Mouse (Mus musculus) limb, embryonic 15.5 days (tissue): ENCODE results near the gene Med13l. TPM values are rescaled to one million over a fixed set of nuclear protein-coding genes. Genes with fewer than 3 reads are reported as not detected.

Source experiments
- ATAC-seq: fragments of 200-750 bp; cut with Nextera tagmentation; 2 replicates; pipeline ENCODE4 v1.8.0; 2017; ENCODE audit warnings: low read depth, moderate TSS enrichment; ENCODE audit not compliant: insufficient number of reproducible peaks, low FRiP score, low TSS enrichment
- H3K27ac ChIP-seq: fragments of 300-500 bp; sonication (generic); 2 replicates; pipeline ENCODE4 v1.5.1; 2015; ENCODE audit warnings: moderate library complexity, mild to moderate bottlenecking, inconsistent platforms
- H3K27me3 ChIP-seq: fragments of 300-500 bp; sonication (generic); 2 replicates; pipeline ENCODE4 v1.6.1; 2015; ENCODE audit warnings: inconsistent platforms
- H3K36me3 ChIP-seq: fragments of 300-500 bp; sonication (generic); 2 replicates; pipeline ENCODE4 v1.6.1; 2015; ENCODE audit warnings: inconsistent platforms
- H3K4me1 ChIP-seq: fragments of 300-500 bp; sonication (generic); 2 replicates; pipeline ENCODE4 v1.6.1; 2015; ENCODE audit warnings: inconsistent platforms
- H3K4me2 ChIP-seq: fragments of 300-500 bp; sonication (generic); 2 replicates; pipeline ENCODE4 v1.6.1; 2015; ENCODE audit warnings: mild to moderate bottlenecking, inconsistent platforms
- H3K4me3 ChIP-seq: fragments of 300-500 bp; sonication (generic); 2 replicates; pipeline ENCODE4 v1.5.1; 2015; ENCODE audit warnings: mild to moderate bottlenecking, inconsistent platforms
- H3K9ac ChIP-seq: fragments of 300-500 bp; sonication (generic); 2 replicates; pipeline ENCODE4 v1.6.1; 2015; ENCODE audit warnings: inconsistent platforms
- H3K9me3 ChIP-seq: fragments of 300-500 bp; sonication (generic); 2 replicates; pipeline ENCODE4 v1.6.1; 2016; ENCODE audit warnings: inconsistent platforms
- WGBS: fragments of 180-500 bp; shearing (Covaris S2); methylation state at CpG from one replicate; pipeline ENCODE4 v1.1.7; 2015; 5-methylcytosine and 5-hydroxymethylcytosine counted together
- polyA plus RNA-seq: library from polyadenylated mRNA; unstranded; fragments of >200 nt; fragmentation: Nextera tagmentation; extraction: Ambion mirVana; gene quantifications from 2 replicates; pipeline ENCODE4 v1.2.1, GENCODE M21; 2015

The Med13l gene
- polyA plus RNA-seq, 1 experiment from 2014 or later, result 16.5 TPM

- H3K27me3 ChIP-seq, result no peaks in the 10 kb centered on the region; the same call in 1 of the 2 replicates
- H3K4me1 ChIP-seq, result peaks cover 26% of the 10 kb centered on the region
- ATAC-seq, result no peak
- no peak overlapping the region for H3K9ac ChIP-seq
- H3K4me2 ChIP-seq, result no peak overlapping the region
- H3K4me3 ChIP-seq, result no peak overlapping the region
- 32% methylated on average over 13 of the region's 13 CpGs for WGBS
- no peaks in the 10 kb centered on the region for H3K9me3 ChIP-seq
- no peak overlapping the region for H3K27ac ChIP-seq
- H3K36me3 ChIP-seq, result no peaks in the 10 kb centered on the region
Observed at GRCm38 (mm10) chr5:118526504-118526903, 34.0 kb upstream of the Med13l start.

DNA sequence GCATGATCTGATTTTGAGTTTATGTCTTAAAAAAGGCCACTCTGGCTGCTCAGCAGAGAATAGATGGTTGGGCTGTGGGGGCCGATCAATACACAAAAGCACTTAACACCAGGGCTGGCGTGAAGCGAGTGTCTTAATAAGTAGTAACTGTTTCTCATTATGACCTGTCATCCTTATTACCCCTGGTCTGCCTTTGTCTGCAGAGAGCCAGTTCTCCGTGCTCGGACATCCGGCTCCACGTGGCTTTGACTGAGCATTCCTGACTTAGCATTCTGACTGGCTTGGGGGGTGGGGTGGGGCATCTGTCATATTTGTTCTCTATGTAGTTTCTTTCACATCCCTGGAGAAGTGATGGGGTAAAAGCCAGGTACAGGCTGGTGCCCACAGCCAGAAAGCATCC is 31.2 kb upstream of the Med13l start:
- 27% methylated on average over 7 of the region's 7 CpGs for whole genome bisulfite sequencing
- Histone ChIP-seq H3K27ac (no peak overlapping the region; the same call in 1 of the 2 replicates), H3K27me3 (no peaks in the 10 kb centered on the region; the same call in 1 of the 2 replicates), H3K4me3 (no peak overlapping the region), H3K9ac (no peak overlapping the region), H3K4me1 (peaks cover 49% of the 10 kb centered on the region), H3K9me3 (no peaks in the 10 kb centered on the region), H3K4me2 (no peak overlapping the region), H3K36me3 (no peaks in the 10 kb centered on the region)
- ATAC-seq, result no peak

DNA sequence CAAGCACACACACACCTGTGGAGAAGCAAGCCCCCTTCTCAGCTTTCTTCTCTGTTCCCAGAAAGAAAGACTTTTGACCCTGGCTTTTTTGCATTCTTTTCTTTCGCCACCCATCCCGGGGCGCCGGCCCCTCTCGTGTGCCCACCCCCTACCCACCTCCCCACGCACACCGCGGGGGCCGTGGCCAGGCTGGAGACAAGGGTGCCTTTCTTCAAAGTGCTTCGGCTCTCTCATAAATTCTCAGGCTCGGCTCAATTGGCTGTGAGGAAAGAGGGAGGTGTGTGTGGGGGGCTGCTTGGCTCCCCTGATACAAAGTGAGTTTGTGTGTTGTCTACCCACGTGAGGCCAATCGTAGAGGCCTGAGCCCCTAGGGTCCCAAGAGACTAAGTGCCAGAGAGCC is 28.4 kb upstream of the Med13l start:
- Histone ChIP-seq H3K4me1 (peaks cover 52% of the 10 kb centered on the region), H3K36me3 (no peaks in the 10 kb centered on the region), H3K9ac (no peak overlapping the region), H3K4me2 (0 out of 2 replicates have a peak overlapping the region, but pooled peaks have one; percentile 17), H3K9me3 (no peaks in the 10 kb centered on the region), H3K27ac (peak overlapping the region; percentile 39), H3K4me3 (no peak overlapping the region), H3K27me3 (no peaks in the 10 kb centered on the region; the same call in 1 of the 2 replicates)
- no peak for ATAC-seq
- WGBS, result 11% methylated on average over 13 of the region's 13 CpGs

GRCm38 (mm10) chr5:118532659-118533058 is 27.8 kb upstream of the Med13l start:
- peaks cover 57% of the 10 kb centered on the region for H3K4me1 ChIP-seq
- H3K36me3 ChIP-seq, result no peaks in the 10 kb centered on the region
- H3K27ac ChIP-seq, result peak overlapping the region; percentile 39
- 35% methylated on average over 14 of the region's 15 CpGs for WGBS
- no peaks in the 10 kb centered on the region; the same call in 1 of the 2 replicates for H3K27me3 ChIP-seq
- H3K9ac ChIP-seq, result no peak overlapping the region
- no peaks in the 10 kb centered on the region for H3K9me3 ChIP-seq
- no peak overlapping the region for H3K4me3 ChIP-seq
- 0 out of 2 replicates have a peak overlapping the region, but pooled peaks have one; percentile 17 for H3K4me2 ChIP-seq
- no peak for ATAC-seq

DNA sequence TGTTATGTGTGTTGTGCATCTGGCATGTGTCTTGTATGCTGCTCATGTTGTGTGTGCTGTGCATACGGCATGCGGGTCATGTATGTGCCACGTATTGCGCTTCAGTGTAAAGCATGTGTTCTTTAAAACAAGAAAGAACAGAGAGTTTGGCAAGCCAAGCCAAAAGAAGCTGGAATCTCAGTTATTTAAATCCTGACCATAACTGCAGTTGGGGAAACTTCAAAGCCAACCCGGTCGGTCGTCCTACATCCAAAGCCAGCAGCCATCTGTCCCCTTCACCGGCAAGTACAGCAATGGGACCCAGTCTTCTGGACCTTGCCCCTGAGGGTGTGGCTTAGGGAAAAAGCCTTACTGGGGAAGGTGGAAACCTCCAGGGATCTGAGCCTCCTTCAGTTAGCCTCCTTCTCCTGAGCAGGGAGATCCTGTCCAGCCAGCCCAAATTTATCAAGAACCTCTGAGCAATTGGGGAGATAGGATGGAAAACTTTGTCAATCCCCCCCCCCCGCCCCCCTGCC is 26.0 kb upstream of the Med13l start:
- Histone ChIP-seq H3K4me1 (peaks cover 61% of the 10 kb centered on the region), H3K36me3 (no peaks in the 10 kb centered on the region), H3K4me2 (peak overlapping the region; percentile 8; the same call in 1 of the 2 replicates), H3K27ac (peak overlapping the region; percentile 85), H3K27me3 (no peaks in the 10 kb centered on the region), H3K9me3 (no peaks in the 10 kb centered on the region), H3K9ac (no peak overlapping the region), H3K4me3 (no peak overlapping the region)
- peak; percentile 30; the same call in 1 of the 2 replicates for ATAC-seq
- 22% methylated on average over 9 of the region's 9 CpGs for WGBS

- Histone ChIP-seq H3K36me3 (no peaks in the 10 kb centered on the region), H3K27me3 (no peaks in the 10 kb centered on the region), H3K4me1 (peaks cover 60% of the 10 kb centered on the region), H3K4me3 (no peak overlapping the region), H3K27ac (peak overlapping the region; percentile 85), H3K4me2 (peak overlapping the region; percentile 21), H3K9ac (no peak overlapping the region), H3K9me3 (no peaks in the 10 kb centered on the region)
- 23% methylated on average over 8 of the region's 8 CpGs for WGBS
- ATAC-seq, result peak; percentile 84
Observed at GRCm38 (mm10) chr5:118535130-118535529, 25.3 kb upstream of the Med13l start.

- ATAC-seq, result no peak
- no peaks in the 10 kb centered on the region for H3K27me3 ChIP-seq
- no peak overlapping the region for H3K9ac ChIP-seq
- 0 out of 2 replicates have a peak overlapping the region, but pooled peaks have one; percentile 3 for H3K4me2 ChIP-seq
- H3K4me1 ChIP-seq, result peaks cover 42% of the 10 kb centered on the region
- 15% methylated on average over 5 of the region's 5 CpGs for WGBS
- no peak overlapping the region for H3K4me3 ChIP-seq
- no peaks in the 10 kb centered on the region for H3K9me3 ChIP-seq
- peak overlapping the region; percentile 63 for H3K27ac ChIP-seq
- H3K36me3 ChIP-seq, result no peaks in the 10 kb centered on the region
Observed at GRCm38 (mm10) chr5:118538487-118538886, 22.0 kb upstream of the Med13l start.

DNA sequence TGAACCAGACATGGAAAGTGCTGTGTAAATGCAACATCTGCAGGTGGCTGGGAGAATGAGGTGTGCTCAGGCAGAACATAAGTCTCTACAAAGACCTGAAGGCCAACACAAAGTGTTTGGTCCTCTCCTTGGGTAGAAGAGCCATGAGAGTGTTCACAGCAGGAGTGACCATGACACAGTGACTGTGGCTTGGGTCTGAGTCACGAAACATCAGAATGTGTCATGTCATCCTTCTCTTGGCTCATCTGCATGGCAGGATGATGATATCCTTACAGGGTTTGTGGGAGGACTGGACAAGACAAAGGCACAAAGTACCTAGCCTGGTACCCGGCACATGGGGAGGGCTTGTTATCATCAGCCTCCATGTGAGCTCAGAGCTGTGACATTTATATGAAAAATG is 16.7 kb upstream of the Med13l start:
- H3K27ac ChIP-seq, result no peak overlapping the region
- WGBS, result 92% methylated on average over 2 of the region's 2 CpGs
- H3K4me3 ChIP-seq, result no peak overlapping the region
- H3K4me1 ChIP-seq, result peaks cover 2% of the 10 kb centered on the region
- no peaks in the 10 kb centered on the region for H3K36me3 ChIP-seq
- H3K9me3 ChIP-seq, result no peaks in the 10 kb centered on the region
- ATAC-seq, result no peak
- H3K27me3 ChIP-seq, result no peaks in the 10 kb centered on the region
- H3K4me2 ChIP-seq, result no peak overlapping the region
- H3K9ac ChIP-seq, result no peak overlapping the region

DNA sequence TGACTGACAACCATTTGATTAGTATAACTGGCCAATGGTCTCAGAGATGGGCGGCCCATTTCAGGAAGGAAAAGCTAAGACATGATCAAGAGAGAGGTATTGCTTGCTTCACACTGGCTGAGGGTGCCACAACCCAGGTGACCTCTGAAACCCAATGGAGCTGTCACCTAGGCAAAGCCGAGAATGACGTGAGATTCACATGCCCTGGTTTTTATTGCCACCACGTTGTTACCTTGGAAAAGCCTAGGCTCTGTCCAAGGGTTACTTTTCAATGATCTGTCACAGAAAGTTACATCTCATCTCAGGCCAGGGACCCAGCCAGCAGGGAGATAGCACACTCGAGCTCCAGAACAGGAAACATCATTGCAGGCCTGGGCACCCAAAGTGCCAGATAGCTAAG is 10.0 kb upstream of the Med13l start:
- Histone ChIP-seq H3K9me3 (no peaks in the 10 kb centered on the region), H3K9ac (no peak overlapping the region), H3K4me1 (peaks cover 2% of the 10 kb centered on the region; the same call in 1 of the 2 replicates), H3K4me2 (no peak overlapping the region), H3K27ac (no peak overlapping the region), H3K36me3 (no peaks in the 10 kb centered on the region), H3K4me3 (no peak overlapping the region), H3K27me3 (no peaks in the 10 kb centered on the region)
- no peak for ATAC-seq
- WGBS, result 55% methylated on average over 5 of the region's 5 CpGs

GRCm38 (mm10) chr5:118553290-118553689 is 7.2 kb upstream of the Med13l start:
- Histone ChIP-seq H3K9me3 (no peaks in the 10 kb centered on the region), H3K4me3 (no peak overlapping the region), H3K27ac (no peak overlapping the region), H3K9ac (no peak overlapping the region), H3K27me3 (no peaks in the 10 kb centered on the region), H3K36me3 (no peaks in the 10 kb centered on the region), H3K4me2 (no peak overlapping the region), H3K4me1 (peaks cover 2% of the 10 kb centered on the region; the same call in 1 of the 2 replicates)
- no peak for ATAC-seq

DNA sequence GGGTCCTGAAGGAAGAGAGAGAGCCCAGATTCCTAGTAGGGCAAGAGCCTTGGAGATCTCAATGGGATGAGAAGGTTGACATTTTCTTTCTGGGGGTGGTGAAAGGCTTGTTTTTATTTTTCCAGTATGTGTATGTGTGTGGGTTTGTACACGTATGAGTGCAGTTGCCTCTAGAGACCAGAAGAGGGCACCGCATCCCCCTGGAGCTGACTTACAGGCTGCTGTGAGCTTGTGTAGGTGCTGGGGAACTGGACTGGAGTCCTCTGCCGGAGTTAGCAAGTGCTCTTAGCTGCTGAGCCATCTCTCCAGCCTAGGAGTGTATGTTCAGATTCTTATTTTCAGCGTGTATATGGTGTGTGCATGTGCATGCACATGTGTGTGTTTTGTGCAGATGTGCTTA is 5.2 kb upstream of the Med13l start:
- no peaks in the 10 kb centered on the region for H3K9me3 ChIP-seq
- H3K36me3 ChIP-seq, result no peaks in the 10 kb centered on the region
- H3K27ac ChIP-seq, result no peak overlapping the region
- 90% methylated on average over 4 of the region's 4 CpGs for WGBS
- H3K27me3 ChIP-seq, result no peaks in the 10 kb centered on the region
- H3K4me2 ChIP-seq, result no peak overlapping the region
- ATAC-seq, result no peak
- no peak overlapping the region for H3K4me3 ChIP-seq
- no peak overlapping the region for H3K9ac ChIP-seq
- H3K4me1 ChIP-seq, result peaks cover 11% of the 10 kb centered on the region

DNA sequence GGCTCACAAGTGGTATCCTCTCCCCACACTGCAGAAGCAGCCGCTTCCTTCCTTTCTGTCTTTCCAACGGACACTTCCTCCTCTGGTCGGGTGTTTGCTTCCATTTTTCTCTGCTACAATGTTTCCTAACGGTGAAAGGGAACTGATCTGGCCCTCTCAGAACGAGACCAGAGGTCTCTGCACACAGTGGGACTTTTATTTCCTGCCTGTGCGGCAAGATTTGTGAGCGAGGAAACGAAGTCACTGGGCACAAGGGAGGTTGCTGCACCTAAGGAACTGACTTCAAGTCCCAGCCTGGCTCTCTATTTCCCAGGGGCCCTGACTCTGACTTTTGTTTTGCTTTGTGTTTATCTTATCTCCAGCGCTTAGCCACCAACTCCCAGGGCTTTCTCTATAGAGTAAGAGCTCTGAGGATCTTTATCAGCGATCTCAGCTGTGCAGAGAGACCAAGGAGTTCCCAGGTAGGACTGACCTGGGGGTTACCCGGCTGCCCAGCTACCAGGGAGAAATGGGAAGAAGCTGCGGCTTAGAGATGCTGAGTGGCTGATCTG is 4.0 kb upstream of the Med13l start:
- H3K27me3 ChIP-seq, result no peaks in the 10 kb centered on the region

More for the DNA sequence above, 4.0 kb upstream of the Med13l start:
- H3K9me3 ChIP-seq, result no peaks in the 10 kb centered on the region
- no peak for ATAC-seq
- H3K4me2 ChIP-seq, result no peak overlapping the region
- H3K4me3 ChIP-seq, result no peak overlapping the region
- WGBS, result 42% methylated on average over 12 of the region's 12 CpGs
- H3K9ac ChIP-seq, result no peak overlapping the region
- no peaks in the 10 kb centered on the region for H3K36me3 ChIP-seq
- peaks cover 10% of the 10 kb centered on the region for H3K4me1 ChIP-seq
- H3K27ac ChIP-seq, result no peak overlapping the region
